Comparison of ENCODE assay signal across 22 mouse cellular contexts in genomic region chr4:144955863-144956262, GRCm38 (mm10).
DNase-seq lines count a peak whose midpoint lies in the region; ATAC-seq and TF ChIP-seq lines count a peak whose summit lies in the region.
"Had no signal": no experiment of that assay in that cellular context is flagged by ENCODE, and none has a peak within 500 bp of the region (broad histone marks: within the 10 kb centered on the region; RNA-seq: fewer than 3 reads in every experiment).

No protein-coding gene starts in this region.

- no peak for ATAC-seq in liver, postnatal 0 days
- ATAC-seq: CD4-positive, CD25-positive, alpha-beta regulatory T cell, adult 4 months; forebrain, embryonic 16.5 days; inflammation-experienced regulatory T-cells, adult 6 months had no signal

- H3K4me1 ChIP-seq in liver, postnatal 0 days (ENCODE audit: insufficient read depth), result peaks cover 25% of the 10 kb centered on the region
- H3K4me1 ChIP-seq: hindbrain, embryonic 12.5 days; midbrain, embryonic 12.5 days; neural tube, embryonic 12.5 days had no signal

- H3K36me3 ChIP-seq in liver, postnatal 0 days (replicated peaks; ENCODE audit: insufficient read depth, low read length), result no peaks in the 10 kb centered on the region
- no peaks in the 10 kb centered on the region for H3K36me3 ChIP-seq in C2C12 (ENCODE audit: control insufficient read depth, insufficient read depth)
- H3K36me3 ChIP-seq: embryonic facial prominence, embryonic 13.5 days; hindbrain, embryonic 12.5 days; kidney, embryonic 15.5 days; midbrain, embryonic 12.5 days; neural tube, embryonic 12.5 days had no signal

- WGBS in liver, postnatal 0 days (ENCODE audit: insufficient replicate concordance), result 32% methylated on average over 1 of the region's 1 CpGs
- WGBS in large intestine, adult 2 months, result 9% methylated on average over 1 of the region's 1 CpGs

- no peak overlapping the region for H3K4me2 ChIP-seq in liver, postnatal 0 days (ENCODE audit: low read depth, low read length)
- H3K4me2 ChIP-seq: embryonic facial prominence, embryonic 13.5 days; heart, embryonic 11.5 days; hindbrain, embryonic 12.5 days; kidney, embryonic 15.5 days; midbrain, embryonic 12.5 days; neural tube, embryonic 12.5 days had no signal

- H3K9me3 ChIP-seq in liver, postnatal 0 days (ENCODE audit: low read length), result no peaks in the 10 kb centered on the region
- H3K9me3 ChIP-seq: embryonic facial prominence, embryonic 13.5 days; hindbrain, embryonic 12.5 days; kidney, embryonic 15.5 days; midbrain, embryonic 12.5 days; neural tube, embryonic 12.5 days had no signal

- no peak overlapping the region for H3K9ac ChIP-seq in liver, postnatal 0 days (replicated peaks)
- H3K9ac ChIP-seq: embryonic facial prominence, embryonic 13.5 days; hindbrain, embryonic 12.5 days; kidney, embryonic 15.5 days; liver, embryonic 14.5 days; midbrain, embryonic 12.5 days; neural tube, embryonic 12.5 days had no signal

- H3K79me2 ChIP-seq in C2C12 (ENCODE audit: control insufficient read depth, insufficient read depth), result no peaks in the 10 kb centered on the region

- H3K4me3 ChIP-seq in liver, postnatal 0 days (ENCODE audit: low read depth, low read length), result no peak overlapping the region
- H3K4me3 ChIP-seq in C2C12 (ENCODE audit: insufficient read depth, poor library complexity, severe bottlenecking), result no peak overlapping the region
- H3K4me3 ChIP-seq: embryonic facial prominence, embryonic 13.5 days; hindbrain, embryonic 12.5 days; kidney, embryonic 15.5 days; midbrain, embryonic 12.5 days; neural tube, embryonic 12.5 days had no signal

- H3K79me3 ChIP-seq in C2C12 (ENCODE audit: low read depth), result no peaks in the 10 kb centered on the region

- H3ac ChIP-seq in C2C12 (ENCODE audit: control insufficient read depth, insufficient read length, low read depth), result no peak overlapping the region

- DNase-seq in liver, postnatal 0 days, result no peak
- no peak for DNase-seq in liver
- peak; percentile 50 to 56 for DNase-seq in adrenal gland, postnatal 36 days
- DNase-seq in large intestine, adult 2 months (ENCODE audit: low read depth, low spot score), result peak; percentile 70
- no peak for DNase-seq in frontal cortex, postnatal 25 days (ENCODE audit: low spot score in 2 of 2)
- DNase-seq in thymus, adult 18-20 months, result no peak
- no peak for DNase-seq in cerebellum, adult 9-11 months
- DNase-seq: cerebellum, adult 9-10 months; heart, postnatal 10 days; lung, postnatal 14 days; thymus, postnatal 36 days had no signal

- no peaks in the 10 kb centered on the region for H3K27me3 ChIP-seq in liver, postnatal 0 days (ENCODE audit: insufficient read depth, low read length)
- no peaks in the 10 kb centered on the region for H3K27me3 ChIP-seq in C2C12 (ENCODE audit: control insufficient read depth, insufficient read depth, insufficient read length)
- H3K27me3 ChIP-seq: embryonic facial prominence, embryonic 13.5 days; hindbrain, embryonic 12.5 days; midbrain, embryonic 12.5 days; neural tube, embryonic 12.5 days had no signal

- H3K27ac ChIP-seq in liver, postnatal 0 days (ENCODE audit: low read depth), result peak overlapping the region; percentile 58; the same call in 1 of the 2 replicates
- H3K27ac ChIP-seq: embryonic facial prominence, embryonic 13.5 days; hindbrain, embryonic 12.5 days; kidney, embryonic 15.5 days; liver, embryonic 14.5 days; midbrain, embryonic 12.5 days; neural tube, embryonic 12.5 days had no signal

- TF ChIP-seq EP300 in liver, postnatal 0 days (IDR thresholded peaks at IDR 0.05; ENCODE audit: low read depth), result no peak

- TF ChIP-seq CTCF in liver, postnatal 0 days (IDR thresholded peaks at IDR 0.05; ENCODE audit: low read depth), result no peak
- TF ChIP-seq CTCF in C2C12 (IDR thresholded peaks at IDR 0.05; ENCODE audit: control insufficient read depth, insufficient read depth, insufficient read length), result no peak

TF ChIP-seq in C2C12, 6 proteins besides CTCF, POLR2A, EP300 and RAD21:
- TF ChIP-seq MYOD1 (IDR thresholded peaks at IDR 0.05; ENCODE audit: control insufficient read depth, insufficient read length, low read depth), result no peak
- TF ChIP-seq CEBPB (IDR thresholded peaks at IDR 0.05; ENCODE audit: low read depth), result peak; percentile 91
- TF ChIP-seq MYOG (IDR thresholded peaks at IDR 0.05; ENCODE audit: control insufficient read depth, extremely low read depth, insufficient read length), result no peak

Comparison
In these comparisons a context has a peak if more than half of its experiments do, and no peak if none do; other contexts are left out.
1. DNase-seq: peak in adrenal gland, postnatal 36 days (2 of 2) and large intestine, adult 2 months (single experiment); none in liver, postnatal 0 days (single experiment), liver (single experiment), frontal cortex, postnatal 25 days (0 of 2), thymus, adult 18-20 months (0 of 2) and cerebellum, adult 9-11 months (single experiment).